Mouse (Mus musculus) liver, adult 2 months (tissue): ENCODE measurements around the gene Wnk2. TPM values are rescaled to one million over a fixed set of nuclear protein-coding genes. Genes with fewer than 3 reads are reported as not detected.

Experiments used
- DNase-seq: peaks from one replicate; pipeline ENCODE4 v3.0.0-alpha.2; 2011; ENCODE audit warnings: low read depth, low spot score; ENCODE audit errors: extremely low read depth
- H3K27ac ChIP-seq: fragments of 200-500 bp; replicated peaks from 2 replicates; pipeline ENCODE4 v1.5.1; 2012; ENCODE audit warnings: low read depth, mild to moderate bottlenecking, control low read depth, inconsistent platforms, low read length; ENCODE audit not compliant: insufficient read depth
- H3K27me3 ChIP-seq: fragments of 200-500 bp; 2 replicates; pipeline ENCODE4 v1.6.1; 2012; ENCODE audit warnings: mild to moderate bottlenecking, moderate library complexity, low read length, inconsistent platforms; ENCODE audit not compliant: control insufficient read depth, insufficient read depth
- H3K36me3 ChIP-seq: fragments of 200-500 bp; 2 replicates; pipeline ENCODE4 v1.6.1; 2012; ENCODE audit warnings: low read length, inconsistent platforms; ENCODE audit not compliant: control insufficient read depth, insufficient read depth
- H3K4me1 ChIP-seq: fragments of 200-500 bp; 2 replicates; pipeline ENCODE4 v1.6.1; 2011; ENCODE audit warnings: low read length; ENCODE audit not compliant: control insufficient read depth, insufficient read depth
- H3K4me3 ChIP-seq: fragments of 200-500 bp; 2 replicates; pipeline ENCODE4 v1.5.1; 2011; ENCODE audit warnings: low read depth, mild to moderate bottlenecking, control low read depth, low read length, moderate library complexity; ENCODE audit not compliant: insufficient read depth
- H3K79me2 ChIP-seq: fragments of 200-500 bp; 2 replicates; pipeline ENCODE4 v1.6.1; 2012; ENCODE audit warnings: inconsistent platforms, mild to moderate bottlenecking, low read length, moderate library complexity; ENCODE audit not compliant: control insufficient read depth, insufficient read depth
- H3K9ac ChIP-seq: fragments of 200-500 bp; 2 replicates; pipeline ENCODE4 v1.6.1; 2012; ENCODE audit warnings: low read depth, mild to moderate bottlenecking, control low read depth, inconsistent platforms, low read length
- CTCF ChIP-seq: fragments of 200-500 bp; IDR thresholded peaks from 2 replicates; pipeline ENCODE4 v1.5.1; 2011; ENCODE audit warnings: low read depth, low read length, control low read depth
- POLR2A ChIP-seq: fragments of 200-500 bp; IDR thresholded peaks from 2 replicates; pipeline ENCODE4 v1.6.1; 2011; ENCODE audit warnings: low read length, control low read depth; ENCODE audit not compliant: insufficient read depth; ENCODE audit errors: extremely low read depth
- WGBS: fragments of 180-500 bp; shearing (Covaris S2); methylation state at CpG from one replicate; pipeline ENCODE4 v1.1.7; 2018; 5-methylcytosine and 5-hydroxymethylcytosine counted together
- polyA plus RNA-seq: library from polyadenylated mRNA; depleted of rRNA; stranded (reverse); fragments of >200 nt; gene quantifications from 2 replicates; pipeline ENCODE4 v1.2.3, GENCODE M21; 2012
- total RNA-seq: library from RNA; depleted of rRNA; stranded (reverse); fragments of >200 nt; gene quantifications from 2 replicates; pipeline ENCODE4 v1.2.3, GENCODE M21; 2014

The Wnk2 gene
- total and polyA plus RNA-seq, 2 experiments: 0.09 to 0.15 TPM

GRCm38 (mm10) chr13:49154028-49154427 lies 6.2 kb upstream of the Wnk2 start:
- no peaks in the 10 kb centered on the region for H3K36me3 ChIP-seq
- H3K79me2 ChIP-seq: no peaks in the 10 kb centered on the region
- no peak overlapping the region for H3K27ac ChIP-seq
- H3K4me3 ChIP-seq: no peak overlapping the region
- no peak for DNase-seq
- H3K4me1 ChIP-seq: no peaks in the 10 kb centered on the region
- TF ChIP-seq CTCF (no peak), POLR2A (no peak)
- 69% methylated on average over 10 of the region's 10 CpGs for WGBS
- no peak overlapping the region for H3K9ac ChIP-seq
- H3K27me3 ChIP-seq: peaks cover 2% of the 10 kb centered on the region; the same call in 1 of the 2 replicates

DNA sequence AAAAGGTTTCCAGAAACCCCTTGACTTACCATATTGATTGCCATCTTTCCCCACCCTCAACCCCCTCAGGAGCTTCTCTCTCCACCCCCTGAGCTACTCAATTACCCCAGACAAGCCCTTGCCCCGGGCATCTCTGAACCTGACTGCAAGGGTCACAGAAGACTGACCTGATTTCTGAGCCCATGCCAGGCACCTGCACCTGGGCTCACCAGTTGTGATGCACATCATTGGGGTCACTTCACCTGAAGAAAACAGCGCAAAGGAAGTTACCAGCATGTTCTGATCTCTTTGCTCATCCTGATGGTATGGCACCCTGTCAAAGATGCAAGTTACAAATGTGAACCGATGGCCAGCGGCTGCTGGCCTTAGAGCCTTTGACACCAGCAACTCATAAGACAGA lies 873 bp upstream of the Wnk2 start:
- 90% methylated on average over 4 of the region's 4 CpGs for WGBS
- TF ChIP-seq POLR2A: no peak
- no peak for TF ChIP-seq CTCF
- no peak overlapping the region for H3K4me3 ChIP-seq
- no peaks in the 10 kb centered on the region for H3K36me3 ChIP-seq
- H3K4me1 ChIP-seq: peaks cover 2% of the 10 kb centered on the region; the same call in 1 of the 2 replicates
- peaks cover 21% of the 10 kb centered on the region for H3K27me3 ChIP-seq
- H3K9ac ChIP-seq: no peak overlapping the region
- no peak overlapping the region for H3K27ac ChIP-seq
- DNase-seq: no peak
- H3K79me2 ChIP-seq: no peaks in the 10 kb centered on the region

GRCm38 (mm10) chr13:49147007-49147857 lies 582 bp downstream of the Wnk2 start:
- Histone ChIP-seq H3K27ac (no peak overlapping the region), H3K36me3 (no peaks in the 10 kb centered on the region), H3K79me2 (no peaks in the 10 kb centered on the region), H3K27me3 (peaks cover 21% of the 10 kb centered on the region), H3K4me3 (peak overlapping the region; percentile 68), H3K4me1 (peaks cover 2% of the 10 kb centered on the region; the same call in 1 of the 2 replicates), H3K9ac (peak overlapping the region; percentile 65)
- TF ChIP-seq POLR2A (no peak), CTCF (no peak)
- 2% methylated on average over 91 of the region's 98 CpGs for WGBS
- DNase-seq: no peak

GRCm38 (mm10) chr13:49146698-49147006 lies 1.2 kb downstream of the Wnk2 start:
- no peaks in the 10 kb centered on the region for H3K36me3 ChIP-seq
- no peak overlapping the region for H3K9ac ChIP-seq
- WGBS: 6% methylated on average over 42 of the region's 44 CpGs
- no peak for TF ChIP-seq POLR2A
- TF ChIP-seq CTCF: no peak
- H3K4me1 ChIP-seq: peaks cover 2% of the 10 kb centered on the region; the same call in 1 of the 2 replicates
- DNase-seq: no peak
- no peak overlapping the region for H3K27ac ChIP-seq
- H3K4me3 ChIP-seq: peak overlapping the region; percentile 68; the same call in 1 of the 2 replicates
- H3K27me3 ChIP-seq: peaks cover 21% of the 10 kb centered on the region
- no peaks in the 10 kb centered on the region for H3K79me2 ChIP-seq

DNA sequence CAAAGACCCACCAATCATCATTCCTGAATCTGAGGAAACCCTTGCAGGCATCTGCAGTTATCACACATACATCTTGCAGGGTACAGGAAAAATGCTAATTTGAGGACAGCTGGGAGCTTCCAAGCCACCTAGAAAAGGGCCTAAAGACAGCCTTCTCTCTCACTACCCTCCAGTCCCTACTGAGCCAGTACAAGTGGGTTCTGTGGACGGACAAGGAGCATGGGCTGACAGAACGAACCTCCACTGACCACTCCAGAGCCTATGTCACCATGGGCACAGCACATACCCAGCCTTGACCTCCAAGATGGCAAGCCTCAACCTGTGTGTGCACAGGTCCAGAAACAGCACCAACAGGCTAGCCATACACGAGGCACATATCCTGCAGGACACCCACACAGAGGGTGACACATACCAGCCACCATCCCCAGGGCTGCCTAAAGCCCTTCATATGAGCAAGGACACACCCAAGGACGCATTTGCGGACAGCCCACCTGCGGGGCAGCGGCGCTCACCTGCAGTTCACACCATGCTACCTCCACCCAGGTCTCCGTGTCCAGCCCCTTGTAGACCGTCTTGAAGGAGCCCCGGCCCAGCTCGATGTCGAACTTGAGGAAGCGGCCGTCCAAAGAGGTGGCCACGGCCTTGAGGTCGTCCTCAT lies 1.6 kb downstream of the Wnk2 start:
- peaks cover 21% of the 10 kb centered on the region for H3K27me3 ChIP-seq
- no peak overlapping the region for H3K27ac ChIP-seq
- peak overlapping the region; percentile 5; the same call in 1 of the 2 replicates for H3K4me3 ChIP-seq
- 35% methylated on average over 17 of the region's 17 CpGs for WGBS
- H3K4me1 ChIP-seq: peaks cover 2% of the 10 kb centered on the region; the same call in 1 of the 2 replicates
- H3K36me3 ChIP-seq: no peaks in the 10 kb centered on the region
- no peak overlapping the region for H3K9ac ChIP-seq
- TF ChIP-seq POLR2A (no peak), CTCF (no peak)
- H3K79me2 ChIP-seq: no peaks in the 10 kb centered on the region
- no peak for DNase-seq
